Comparison of ENCODE assay signal across 16 mouse cellular contexts in genomic region chr6:143261289-143261665, GRCm38 (mm10).
DNase-seq lines count a peak whose midpoint lies in the region; ATAC-seq lines count a peak whose summit lies in the region.
"Had no signal": no experiment of that assay in that cellular context is flagged by ENCODE, and none has a peak within 500 bp of the region (broad histone marks: within the 10 kb centered on the region; RNA-seq: fewer than 3 reads in every experiment).

No protein-coding gene starts in this region.

- WGBS in midbrain, embryonic 13.5 days = 44% methylated on average over 8 of the region's 8 CpGs
- WGBS in midbrain, embryonic 10.5 days = 67% methylated on average over 8 of the region's 8 CpGs
- WGBS in forebrain, embryonic 16.5 days = 13% methylated on average over 8 of the region's 8 CpGs
- WGBS in limb, embryonic 11.5 days = 36% methylated on average over 8 of the region's 8 CpGs

- no peak overlapping the region for H3K4me3 ChIP-seq in midbrain, embryonic 13.5 days (replicated peaks)
- H3K4me3 ChIP-seq in midbrain, embryonic 10.5 days = no peak overlapping the region
- no peak overlapping the region for H3K4me3 ChIP-seq in forebrain, embryonic 16.5 days (replicated peaks; ENCODE audit: low read length)
- H3K4me3 ChIP-seq in limb, embryonic 11.5 days (ENCODE audit: low read depth, low read length) = no peak overlapping the region
- H3K4me3 ChIP-seq: erythroblast, embryonic 14.5 days; lung, embryonic 15.5 days; midbrain, embryonic 12.5 days had no signal

- H3K4me1 ChIP-seq in midbrain, embryonic 13.5 days (replicated peaks) = peaks cover 35% of the 10 kb centered on the region
- peaks cover 39% of the 10 kb centered on the region for H3K4me1 ChIP-seq in midbrain, embryonic 10.5 days
- H3K4me1 ChIP-seq in forebrain, embryonic 16.5 days (replicated peaks; ENCODE audit: control insufficient read depth, insufficient read depth, low read length) = peaks cover 28% of the 10 kb centered on the region
- H3K4me1 ChIP-seq in limb, embryonic 11.5 days (ENCODE audit: control insufficient read depth, insufficient read depth, low read length) = 0 out of 2 replicates have a peak, but pooled peaks cover 4% of the 10 kb centered on the region

- H3K36me3 ChIP-seq in midbrain, embryonic 13.5 days = no peaks in the 10 kb centered on the region
- no peaks in the 10 kb centered on the region for H3K36me3 ChIP-seq in midbrain, embryonic 10.5 days
- no peaks in the 10 kb centered on the region for H3K36me3 ChIP-seq in forebrain, embryonic 16.5 days (ENCODE audit: control insufficient read depth, insufficient read depth)
- no peaks in the 10 kb centered on the region for H3K36me3 ChIP-seq in limb, embryonic 11.5 days (ENCODE audit: control insufficient read depth, insufficient read depth, low read length)
- H3K36me3 ChIP-seq: G1E; lung, embryonic 15.5 days; midbrain, embryonic 12.5 days had no signal

- no peak overlapping the region for H3K9ac ChIP-seq in midbrain, embryonic 13.5 days (replicated peaks)
- H3K9ac ChIP-seq in forebrain, embryonic 16.5 days (replicated peaks; ENCODE audit: low read depth, low read length) = no peak overlapping the region
- no peak overlapping the region for H3K9ac ChIP-seq in limb, embryonic 11.5 days (ENCODE audit: low read length)
- H3K9ac ChIP-seq: lung, embryonic 15.5 days; midbrain, embryonic 12.5 days had no signal

- DNase-seq in midbrain, embryonic 10.5 days (ENCODE audit: low spot score) = no peak
- DNase-seq in limb, embryonic 11.5 days (ENCODE audit: low spot score) = peak; percentile 44
- no peak for DNase-seq in ovary, postnatal 10 days (ENCODE audit: low spot score)
- no peak for DNase-seq in ovary, postnatal 36 days (ENCODE audit: low spot score)
- no peak for DNase-seq in Muller cell, postnatal 12 days (ENCODE audit: inconsistent ontology term)
- DNase-seq in left cerebral cortex, adult 18-20 months (ENCODE audit: low spot score in 2 of 2) = no peak
- DNase-seq: cerebellum, postnatal 36 days; gastrocnemius, postnatal 36 days; left cerebral cortex, postnatal 4 days had no signal

- H3K4me2 ChIP-seq in midbrain, embryonic 13.5 days (replicated peaks) = no peak overlapping the region
- no peak overlapping the region; the same call in 1 of the 2 replicates for H3K4me2 ChIP-seq in forebrain, embryonic 16.5 days (ENCODE audit: low read length)
- no peak overlapping the region for H3K4me2 ChIP-seq in limb, embryonic 11.5 days (ENCODE audit: low read depth, severe bottlenecking)
- H3K4me2 ChIP-seq: lung, embryonic 15.5 days; midbrain, embryonic 12.5 days had no signal

- no peak overlapping the region; the same call in 1 of the 2 replicates for H3K27ac ChIP-seq in midbrain, embryonic 13.5 days
- no peak overlapping the region; the same call in 1 of the 2 replicates for H3K27ac ChIP-seq in midbrain, embryonic 10.5 days (replicated peaks)
- no peak overlapping the region for H3K27ac ChIP-seq in forebrain, embryonic 16.5 days (ENCODE audit: low read length)
- H3K27ac ChIP-seq in limb, embryonic 11.5 days (replicated peaks; ENCODE audit: low read depth, low read length) = no peak overlapping the region
- H3K27ac ChIP-seq: lung, embryonic 15.5 days; midbrain, embryonic 12.5 days had no signal

- ATAC-seq in midbrain, embryonic 13.5 days = peak; percentile 43
- 0 out of 2 replicates have a peak, but pooled peaks have one; percentile 21 for ATAC-seq in forebrain, embryonic 16.5 days
- no peak for ATAC-seq in limb, embryonic 11.5 days (ENCODE audit: insufficient number of reproducible peaks, low FRiP score, low TSS enrichment, low read depth)
- ATAC-seq: intestine, embryonic 16.5 days had no signal

- no peaks in the 10 kb centered on the region for H3K27me3 ChIP-seq in midbrain, embryonic 13.5 days
- peaks cover 7% of the 10 kb centered on the region; the same call in 1 of the 2 replicates for H3K27me3 ChIP-seq in midbrain, embryonic 10.5 days (ENCODE audit: low read depth, poor library complexity, severe bottlenecking)
- H3K27me3 ChIP-seq in forebrain, embryonic 16.5 days (replicated peaks; ENCODE audit: control insufficient read depth, insufficient read depth, low read length) = no peaks in the 10 kb centered on the region
- no peaks in the 10 kb centered on the region for H3K27me3 ChIP-seq in limb, embryonic 11.5 days (ENCODE audit: control insufficient read depth, insufficient read depth, low read length)
- H3K27me3 ChIP-seq: lung, embryonic 15.5 days; midbrain, embryonic 12.5 days had no signal

- no peaks in the 10 kb centered on the region for H3K9me3 ChIP-seq in midbrain, embryonic 13.5 days
- no peaks in the 10 kb centered on the region for H3K9me3 ChIP-seq in midbrain, embryonic 10.5 days (replicated peaks)
- no peaks in the 10 kb centered on the region for H3K9me3 ChIP-seq in forebrain, embryonic 16.5 days (ENCODE audit: control insufficient read depth, low read length)
- no peaks in the 10 kb centered on the region for H3K9me3 ChIP-seq in limb, embryonic 11.5 days (ENCODE audit: control insufficient read depth, low read length)
- H3K9me3 ChIP-seq: lung, embryonic 15.5 days; midbrain, embryonic 12.5 days had no signal
